Comparison of ENCODE assay signal across 31 mouse cellular contexts in the genomic region with DNA sequence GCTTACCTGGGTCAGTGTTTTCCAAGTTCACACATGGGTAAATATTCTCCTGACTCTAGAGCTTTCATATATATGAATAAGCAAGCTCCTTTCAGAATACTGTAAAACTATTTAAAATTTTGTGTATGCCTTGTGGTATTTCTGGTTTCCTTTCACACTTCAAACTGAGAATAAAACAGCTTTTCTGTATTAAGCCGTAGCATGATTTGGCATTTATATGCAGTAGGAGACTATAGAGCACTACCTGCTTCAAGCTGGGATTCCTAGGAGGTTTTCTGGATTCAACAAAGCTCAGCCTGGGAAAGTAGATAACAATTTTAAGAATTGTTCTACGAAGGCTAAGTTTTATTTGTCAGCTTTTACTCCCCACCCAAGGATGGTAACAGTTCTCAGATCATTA.
"Had no signal": no experiment of that assay in that cellular context is flagged by ENCODE, and none has a peak within 500 bp of the region (broad histone marks: within the 10 kb centered on the region; RNA-seq: fewer than 3 reads in every experiment).

No protein-coding gene starts in this region.

- H3K27ac ChIP-seq: limb, embryonic 10.5 days; limb, embryonic 12.5 days; limb, embryonic 13.5 days; limb, embryonic 15.5 days; liver, embryonic 12.5 days; liver, embryonic 13.5 days; liver, embryonic 14.5 days; liver, embryonic 15.5 days; lung, embryonic 15.5 days; macrophage; midbrain, embryonic 10.5 days; midbrain, embryonic 12.5 days; midbrain, embryonic 13.5 days; midbrain, embryonic 15.5 days; neural tube, embryonic 12.5 days had no signal

- DNase-seq: left cerebral cortex, postnatal 4 days; liver; liver, embryonic 13.5 days; liver, postnatal 0 days; lung, adult 18-20 months; lung, adult 2 months; lung, embryonic 14.5 days; lung, postnatal 10 days; lung, postnatal 14 days; lung, postnatal 36 days; lung, postnatal 4 days; midbrain, embryonic 14.5 days had no signal

- H3K4me1 ChIP-seq: limb, embryonic 10.5 days; limb, embryonic 12.5 days; limb, embryonic 13.5 days; limb, embryonic 15.5 days; liver, embryonic 12.5 days; liver, embryonic 13.5 days; liver, embryonic 15.5 days; lung, embryonic 15.5 days; megakaryocyte, embryonic 14.5 days; midbrain, embryonic 10.5 days; midbrain, embryonic 12.5 days; midbrain, embryonic 13.5 days; midbrain, embryonic 15.5 days; neural tube, embryonic 12.5 days had no signal

- H3K27me3 ChIP-seq: limb, embryonic 12.5 days; limb, embryonic 13.5 days; limb, embryonic 15.5 days; liver, embryonic 12.5 days; liver, embryonic 13.5 days; liver, embryonic 15.5 days; lung, embryonic 15.5 days; megakaryocyte, embryonic 14.5 days; midbrain, embryonic 12.5 days; midbrain, embryonic 13.5 days; midbrain, embryonic 15.5 days; neural tube, embryonic 12.5 days had no signal

- ATAC-seq: liver, embryonic 12.5 days; liver, postnatal 0 days; lung, postnatal 0 days; midbrain, embryonic 13.5 days; midbrain, embryonic 15.5 days; midbrain, embryonic 16.5 days had no signal

- H3K36me3 ChIP-seq: limb, embryonic 10.5 days; limb, embryonic 12.5 days; limb, embryonic 13.5 days; limb, embryonic 15.5 days; liver, embryonic 12.5 days; liver, embryonic 13.5 days; liver, embryonic 15.5 days; lung, embryonic 15.5 days; midbrain, embryonic 10.5 days; midbrain, embryonic 12.5 days; midbrain, embryonic 13.5 days; midbrain, embryonic 15.5 days; neural tube, embryonic 12.5 days had no signal

- H3K9me3 ChIP-seq: limb, embryonic 10.5 days; limb, embryonic 12.5 days; limb, embryonic 13.5 days; limb, embryonic 15.5 days; liver, embryonic 12.5 days; liver, embryonic 13.5 days; liver, embryonic 15.5 days; lung, embryonic 15.5 days; megakaryocyte, embryonic 14.5 days; midbrain, embryonic 10.5 days; midbrain, embryonic 12.5 days; midbrain, embryonic 13.5 days; midbrain, embryonic 15.5 days; neural tube, embryonic 12.5 days had no signal

- H3K4me3 ChIP-seq: limb, embryonic 10.5 days; limb, embryonic 12.5 days; limb, embryonic 13.5 days; limb, embryonic 15.5 days; liver, embryonic 12.5 days; liver, embryonic 13.5 days; liver, embryonic 15.5 days; lung, embryonic 15.5 days; megakaryocyte, embryonic 14.5 days; midbrain, embryonic 10.5 days; midbrain, embryonic 12.5 days; midbrain, embryonic 13.5 days; midbrain, embryonic 15.5 days; myocyte; neural tube, embryonic 12.5 days had no signal

- H3K4me2 ChIP-seq: limb, embryonic 12.5 days; limb, embryonic 13.5 days; limb, embryonic 15.5 days; liver, embryonic 12.5 days; liver, embryonic 13.5 days; liver, embryonic 15.5 days; lung, embryonic 14.5 days; lung, embryonic 15.5 days; midbrain, embryonic 11.5 days; midbrain, embryonic 12.5 days; midbrain, embryonic 13.5 days; midbrain, embryonic 15.5 days; neural tube, embryonic 12.5 days had no signal

- H3K9ac ChIP-seq: limb, embryonic 12.5 days; limb, embryonic 13.5 days; limb, embryonic 15.5 days; liver, embryonic 12.5 days; liver, embryonic 13.5 days; liver, embryonic 14.5 days; liver, embryonic 15.5 days; liver, postnatal 0 days; lung, embryonic 14.5 days; lung, embryonic 15.5 days; midbrain, embryonic 12.5 days; midbrain, embryonic 13.5 days; midbrain, embryonic 15.5 days; neural tube, embryonic 12.5 days had no signal
